Mouse (Mus musculus): ENCODE data around the gene Lpin2. TPM values are rescaled to one million over a fixed set of nuclear protein-coding genes. Genes with fewer than 3 reads are reported as not detected.

Lpin2 gene
- 11.2 and 11.8 TPM in 2 replicates for polyA plus RNA-seq (2012; rRNA removed)

- Histone ChIP-seq H3K27me3 (ENCODE audit: control insufficient read depth, insufficient read depth, low read length) (no peaks in the 10 kb centered on the region), H3K36me3 (ENCODE audit: control insufficient read depth, insufficient read depth, low read length) (no peaks in the 10 kb centered on the region), H3K27ac (ENCODE audit: control insufficient read depth, insufficient read depth, low read depth, low read length) (peak within 1 kb of the TSS; percentile 7), H3K4me1 (ENCODE audit: control insufficient read depth, insufficient read depth, low read length) (peaks cover 6% of the 10 kb centered on the region), H3K4me3 (ENCODE audit: control insufficient read depth, low read depth, low read length) (peak within 1 kb of the TSS; percentile 94)
- TF ChIP-seq CTCF (IDR thresholded peaks at IDR 0.05; ENCODE audit: control insufficient read depth, insufficient read depth, insufficient replicate concordance, low read depth, low read length) (no peak), POLR2A (IDR thresholded peaks at IDR 0.05; ENCODE audit: control insufficient read depth, low read depth, low read length) (no peak)
Measured at GRCm38 (mm10) chr17:71182211-71182721, at the start of gene Lpin2. Gene Lpin2 (plus strand): TSS chr17:71182560.

- Histone ChIP-seq H3K4me3 (ENCODE audit: control insufficient read depth, low read depth, low read length) (no peak overlapping the region), H3K27ac (ENCODE audit: control insufficient read depth, insufficient read depth, low read depth, low read length) (no peak overlapping the region), H3K27me3 (ENCODE audit: control insufficient read depth, insufficient read depth, low read length) (no peaks in the 10 kb centered on the region), H3K4me1 (ENCODE audit: control insufficient read depth, insufficient read depth, low read length) (no peaks in the 10 kb centered on the region), H3K36me3 (ENCODE audit: control insufficient read depth, insufficient read depth, low read length) (no peaks in the 10 kb centered on the region)
- no peak for TF ChIP-seq CTCF (IDR thresholded peaks at IDR 0.05; ENCODE audit: control insufficient read depth, insufficient read depth, insufficient replicate concordance, low read depth, low read length)
- no peak for TF ChIP-seq POLR2A (IDR thresholded peaks at IDR 0.05; ENCODE audit: control insufficient read depth, low read depth, low read length)
Measured at GRCm38 (mm10) chr17:71132856-71133439, 49.4 kb upstream of the Lpin2 start.

- Histone ChIP-seq H3K4me1 (ENCODE audit: control insufficient read depth, insufficient read depth, low read length) (no peaks in the 10 kb centered on the region), H3K27ac (ENCODE audit: control insufficient read depth, insufficient read depth, low read depth, low read length) (no peak overlapping the region), H3K36me3 (ENCODE audit: control insufficient read depth, insufficient read depth, low read length) (no peaks in the 10 kb centered on the region), H3K27me3 (ENCODE audit: control insufficient read depth, insufficient read depth, low read length) (no peaks in the 10 kb centered on the region), H3K4me3 (ENCODE audit: control insufficient read depth, low read depth, low read length) (no peak overlapping the region)
- TF ChIP-seq CTCF (IDR thresholded peaks at IDR 0.05; ENCODE audit: control insufficient read depth, insufficient read depth, insufficient replicate concordance, low read depth, low read length): no peak
- no peak for TF ChIP-seq POLR2A (IDR thresholded peaks at IDR 0.05; ENCODE audit: control insufficient read depth, low read depth, low read length)
Measured at GRCm38 (mm10) chr17:71134441-71134955, 47.9 kb upstream of the Lpin2 start.

- Histone ChIP-seq H3K4me3 (ENCODE audit: control insufficient read depth, low read depth, low read length) (no peak overlapping the region), H3K36me3 (ENCODE audit: control insufficient read depth, insufficient read depth, low read length) (no peaks in the 10 kb centered on the region), H3K27me3 (ENCODE audit: control insufficient read depth, insufficient read depth, low read length) (no peaks in the 10 kb centered on the region), H3K4me1 (ENCODE audit: control insufficient read depth, insufficient read depth, low read length) (no peaks in the 10 kb centered on the region), H3K27ac (ENCODE audit: control insufficient read depth, insufficient read depth, low read depth, low read length) (no peak overlapping the region)
- TF ChIP-seq POLR2A (IDR thresholded peaks at IDR 0.05; ENCODE audit: control insufficient read depth, low read depth, low read length) (no peak), CTCF (IDR thresholded peaks at IDR 0.05; ENCODE audit: control insufficient read depth, insufficient read depth, insufficient replicate concordance, low read depth, low read length) (no peak)
Measured at GRCm38 (mm10) chr17:71135108-71135507, 47.3 kb upstream of the Lpin2 start.

- TF ChIP-seq CTCF (IDR thresholded peaks at IDR 0.05; ENCODE audit: control insufficient read depth, insufficient read depth, insufficient replicate concordance, low read depth, low read length) (no peak), POLR2A (IDR thresholded peaks at IDR 0.05; ENCODE audit: control insufficient read depth, low read depth, low read length) (no peak)
- no peak overlapping the region for H3K27ac ChIP-seq (ENCODE audit: control insufficient read depth, insufficient read depth, low read depth, low read length)
- H3K27me3 ChIP-seq (ENCODE audit: control insufficient read depth, insufficient read depth, low read length): no peaks in the 10 kb centered on the region
- no peaks in the 10 kb centered on the region for H3K4me1 ChIP-seq (ENCODE audit: control insufficient read depth, insufficient read depth, low read length)
- H3K4me3 ChIP-seq (ENCODE audit: control insufficient read depth, low read depth, low read length): no peak overlapping the region
- no peaks in the 10 kb centered on the region for H3K36me3 ChIP-seq (ENCODE audit: control insufficient read depth, insufficient read depth, low read length)
Measured at GRCm38 (mm10) chr17:71135866-71136265, 46.5 kb upstream of the Lpin2 start.

- no peak overlapping the region for H3K27ac ChIP-seq (ENCODE audit: control insufficient read depth, insufficient read depth, low read depth, low read length)
Measured at GRCm38 (mm10) chr17:71136384-71137333, 45.7 kb upstream of the Lpin2 start.

GRCm38 (mm10) chr17:71137334-71137721, 45.0 kb upstream of the Lpin2 start:
- Histone ChIP-seq H3K4me1 (ENCODE audit: control insufficient read depth, insufficient read depth, low read length) (no peaks in the 10 kb centered on the region), H3K36me3 (ENCODE audit: control insufficient read depth, insufficient read depth, low read length) (no peaks in the 10 kb centered on the region), H3K4me3 (ENCODE audit: control insufficient read depth, low read depth, low read length) (no peak overlapping the region), H3K27me3 (ENCODE audit: control insufficient read depth, insufficient read depth, low read length) (no peaks in the 10 kb centered on the region), H3K27ac (ENCODE audit: control insufficient read depth, insufficient read depth, low read depth, low read length) (no peak overlapping the region)
- TF ChIP-seq CTCF (IDR thresholded peaks at IDR 0.05; ENCODE audit: control insufficient read depth, insufficient read depth, insufficient replicate concordance, low read depth, low read length) (no peak), POLR2A (IDR thresholded peaks at IDR 0.05; ENCODE audit: control insufficient read depth, low read depth, low read length) (no peak)

More at GRCm38 (mm10) chr17:71136384-71137333, 45.7 kb upstream of the Lpin2 start:
- Histone ChIP-seq H3K4me1 (ENCODE audit: control insufficient read depth, insufficient read depth, low read length) (no peaks in the 10 kb centered on the region), H3K27me3 (ENCODE audit: control insufficient read depth, insufficient read depth, low read length) (no peaks in the 10 kb centered on the region), H3K36me3 (ENCODE audit: control insufficient read depth, insufficient read depth, low read length) (no peaks in the 10 kb centered on the region), H3K4me3 (ENCODE audit: control insufficient read depth, low read depth, low read length) (no peak overlapping the region)
- TF ChIP-seq CTCF (IDR thresholded peaks at IDR 0.05; ENCODE audit: control insufficient read depth, insufficient read depth, insufficient replicate concordance, low read depth, low read length): no peak
- no peak for TF ChIP-seq POLR2A (IDR thresholded peaks at IDR 0.05; ENCODE audit: control insufficient read depth, low read depth, low read length)

Measured in testis, adult 2 months (tissue).